Mouse (Mus musculus) right cerebral cortex, adult 2 months (tissue): ENCODE data around the gene Srp9.
"Not testable (repeated sequence)": the region's sequence is repeated elsewhere in the genome, so short reads cannot be mapped to it uniquely, and the experiment has no call there.

Experiments used
- DNase-seq, 2 experiments: peaks; one replicate each; pipeline ENCODE4 v3.0.0; 2021 to 2022; ENCODE audit warnings: low spot score in 2 of 2

Gene Srp9

GRCm38 (mm10) chr1:182143288-182143687 lies 18.8 kb downstream of the Srp9 start:
- DNase-seq = no peak

- DNase-seq = no peak
Observed at GRCm38 (mm10) chr1:182145546-182145945, 21.0 kb downstream of the Srp9 start.

- no peak for DNase-seq
Observed at GRCm38 (mm10) chr1:182148864-182149514, 24.5 kb downstream of the Srp9 start.

- no peak for DNase-seq
Observed at GRCm38 (mm10) chr1:182149966-182150365, 25.4 kb downstream of the Srp9 start.

GRCm38 (mm10) chr1:182157734-182158133 lies 33.2 kb downstream of the Srp9 start:
- DNase-seq = no peak

GRCm38 (mm10) chr1:182159575-182159974 lies 35.0 kb downstream of the Srp9 start:
- no peak for DNase-seq

- DNase-seq = no peak
Observed at GRCm38 (mm10) chr1:182162951-182163350, 38.4 kb downstream of the Srp9 start.

GRCm38 (mm10) chr1:182164386-182164785 lies 39.8 kb downstream of the Srp9 start, which contains the start of gene Vmn1r1:
TSS of gene Vmn1r1 (minus strand) at chr1:182164486.
- DNase-seq = no peak

GRCm38 (mm10) chr1:182170206-182170605 lies 45.7 kb downstream of the Srp9 start:
- not testable (repeated sequence) for DNase-seq

- not testable (repeated sequence) for DNase-seq
Observed at GRCm38 (mm10) chr1:182176985-182177384, 52.4 kb downstream of the Srp9 start.

- no peak for DNase-seq
Observed at GRCm38 (mm10) chr1:182181456-182182305, 57.1 kb downstream of the Srp9 start.
